Mouse (Mus musculus) cortical plate, adult 2 months (tissue): Measurements from ENCODE around the gene Chrnb1. TPM values are rescaled to one million over a fixed set of nuclear protein-coding genes. Genes with fewer than 3 reads are reported as not detected.

Source experiments
- H3K27ac ChIP-seq: fragments of 200-500 bp; 2 replicates; pipeline ENCODE4 v1.5.1; 2012; ENCODE audit warnings: low read length, control low read depth, inconsistent platforms; ENCODE audit not compliant: insufficient read depth
- H3K4me1 ChIP-seq: fragments of 200-500 bp; 2 replicates; pipeline ENCODE4 v1.6.1; 2011; ENCODE audit warnings: low read length; ENCODE audit not compliant: control insufficient read depth, insufficient read depth
- H3K4me3 ChIP-seq: fragments of 200-500 bp; 2 replicates; pipeline ENCODE4 v1.5.1; 2011; ENCODE audit warnings: mild to moderate bottlenecking, low read length, control low read depth; ENCODE audit not compliant: insufficient read depth
- CTCF ChIP-seq: fragments of 200-500 bp; IDR thresholded peaks from 2 replicates; pipeline ENCODE4 v1.5.1; 2011; ENCODE audit warnings: mild to moderate bottlenecking, control low read depth, low read length; ENCODE audit not compliant: insufficient read depth; ENCODE audit errors: extremely low read depth
- POLR2A ChIP-seq: fragments of 200-500 bp; IDR thresholded peaks from 2 replicates; pipeline ENCODE4 v1.6.1; 2011; ENCODE audit warnings: mild to moderate bottlenecking, low read length, control low read depth; ENCODE audit not compliant: insufficient read depth; ENCODE audit errors: extremely low read depth
- polyA plus RNA-seq: library from polyadenylated mRNA; depleted of rRNA; stranded (reverse); fragments of >200 nt; gene quantifications from 2 replicates; pipeline ENCODE4 v1.2.3, GENCODE M21; 2012

Gene Chrnb1
- polyA plus RNA-seq, 1 experiment, result 1.4 TPM

GRCm38 (mm10) chr11:69806378-69806777, 10.6 kb upstream of the Chrnb1 start:
- TF ChIP-seq POLR2A (no peak), CTCF (no peak)
- Histone ChIP-seq H3K4me3 (no peak overlapping the region), H3K27ac (no peak overlapping the region), H3K4me1 (peaks cover 1% of the 10 kb centered on the region; the same call in 1 of the 2 replicates)

- no peak within 1 kb of the TSS for H3K4me3 ChIP-seq
- TF ChIP-seq CTCF, result no peak
- TF ChIP-seq POLR2A, result no peak
- H3K4me1 ChIP-seq, result peaks cover 1% of the 10 kb centered on the region; the same call in 1 of the 2 replicates
- no peak within 1 kb of the TSS for H3K27ac ChIP-seq
Observed at GRCm38 (mm10) chr11:69804972-69805909, 9.5 kb upstream of the Chrnb1 start, which contains the start of gene Tmem102. Gene Tmem102 (minus strand): TSS chr11:69805624.

- H3K4me3 ChIP-seq, result no peak overlapping the region
- no peak overlapping the region for H3K27ac ChIP-seq
- TF ChIP-seq CTCF (no peak), POLR2A (no peak)
- H3K4me1 ChIP-seq, result peaks cover 1% of the 10 kb centered on the region; the same call in 1 of the 2 replicates
Observed at GRCm38 (mm10) chr11:69804652-69804940, 8.9 kb upstream of the Chrnb1 start.

GRCm38 (mm10) chr11:69803786-69804651, 8.3 kb upstream of the Chrnb1 start:
- H3K4me1 ChIP-seq, result peaks cover 1% of the 10 kb centered on the region; the same call in 1 of the 2 replicates
- TF ChIP-seq POLR2A (no peak), CTCF (no peak; the same call in 1 of the 2 replicates)
- no peak overlapping the region for H3K27ac ChIP-seq

GRCm38 (mm10) chr11:69803328-69803727, 7.6 kb upstream of the Chrnb1 start:
- H3K4me1 ChIP-seq, result peaks cover 1% of the 10 kb centered on the region; the same call in 1 of the 2 replicates

More at GRCm38 (mm10) chr11:69803786-69804651, 8.3 kb upstream of the Chrnb1 start:
- H3K4me3 ChIP-seq, result peak overlapping the region; percentile 78

GRCm38 (mm10) chr11:69802648-69803105, 6.9 kb upstream of the Chrnb1 start:
- Histone ChIP-seq H3K4me3 (peak overlapping the region; percentile 78), H3K4me1 (peaks cover 1% of the 10 kb centered on the region; the same call in 1 of the 2 replicates), H3K27ac (peak overlapping the region; percentile 72)
- TF ChIP-seq CTCF (no peak), POLR2A (no peak)

More at GRCm38 (mm10) chr11:69803328-69803727, 7.6 kb upstream of the Chrnb1 start:
- no peak overlapping the region for H3K27ac ChIP-seq
- no peak for TF ChIP-seq POLR2A
- H3K4me3 ChIP-seq, result peak overlapping the region; percentile 78; the same call in 1 of the 2 replicates

GRCm38 (mm10) chr11:69801379-69801977, 5.7 kb upstream of the Chrnb1 start, which contains the start of gene Fgf11:
Gene Fgf11 (minus strand): TSS chr11:69801857.
- peak within 1 kb of the TSS; percentile 78 for H3K4me3 ChIP-seq
- peaks cover 1% of the 10 kb centered on the region; the same call in 1 of the 2 replicates for H3K4me1 ChIP-seq
- TF ChIP-seq CTCF, result no peak
- TF ChIP-seq POLR2A, result no peak
- peak within 1 kb of the TSS; percentile 72 for H3K27ac ChIP-seq

- 0 out of 2 replicates have a peak overlapping the region, but pooled peaks have one; percentile 41 for H3K27ac ChIP-seq
- peak overlapping the region; percentile 78 for H3K4me3 ChIP-seq
- TF ChIP-seq CTCF (no peak), POLR2A (no peak; the same call in 1 of the 2 replicates)
- H3K4me1 ChIP-seq, result peaks cover 1% of the 10 kb centered on the region; the same call in 1 of the 2 replicates
Observed at GRCm38 (mm10) chr11:69800392-69801197, 4.9 kb upstream of the Chrnb1 start.

GRCm38 (mm10) chr11:69800138-69800391, 4.3 kb upstream of the Chrnb1 start:
- peak overlapping the region; percentile 78; the same call in 1 of the 2 replicates for H3K4me3 ChIP-seq
- H3K4me1 ChIP-seq, result peaks cover 1% of the 10 kb centered on the region; the same call in 1 of the 2 replicates
- TF ChIP-seq POLR2A, result no peak
- no peak for TF ChIP-seq CTCF
- 0 out of 2 replicates have a peak overlapping the region, but pooled peaks have one; percentile 41 for H3K27ac ChIP-seq
